Mouse (Mus musculus) hindbrain, embryonic 16.5 days (tissue): Measurements from ENCODE around the gene Cd300a. TPM values are rescaled to one million over a fixed set of nuclear protein-coding genes. Genes with fewer than 3 reads are reported as not detected.

ENCODE experiments used
- ATAC-seq: fragments of 200-750 bp; cut with Nextera tagmentation; 2 replicates; pipeline ENCODE4 v1.8.0; 2017; ENCODE audit warnings: moderate TSS enrichment, moderate library complexity
- H3K27ac ChIP-seq: fragments of 300-500 bp; sonication (generic); 2 replicates; pipeline ENCODE4 v1.5.1; 2014; ENCODE audit warnings: low read depth, mild to moderate bottlenecking, control low read depth, low read length, moderate library complexity
- H3K27me3 ChIP-seq: fragments of 300-500 bp; sonication (generic); replicated peaks from 2 replicates; pipeline ENCODE4 v1.6.1; 2014; ENCODE audit warnings: low read length; ENCODE audit not compliant: control insufficient read depth, insufficient read depth
- H3K36me3 ChIP-seq: fragments of 300-500 bp; sonication (generic); 2 replicates; pipeline ENCODE4 v1.6.1; 2014; ENCODE audit warnings: mild to moderate bottlenecking, low read length, moderate library complexity, mixed read lengths; ENCODE audit not compliant: control insufficient read depth, insufficient read depth
- H3K4me1 ChIP-seq: fragments of 300-500 bp; sonication (generic); 2 replicates; pipeline ENCODE4 v1.6.1; 2014; ENCODE audit warnings: low read depth, low read length; ENCODE audit not compliant: control insufficient read depth, insufficient read depth
- H3K4me2 ChIP-seq: fragments of 300-500 bp; sonication (generic); 2 replicates; pipeline ENCODE4 v1.6.1; 2014; ENCODE audit warnings: mild to moderate bottlenecking, low read length, control low read depth, moderate library complexity
- H3K4me3 ChIP-seq: fragments of 300-500 bp; sonication (generic); 2 replicates; pipeline ENCODE4 v1.5.1; 2014; ENCODE audit warnings: mild to moderate bottlenecking, low read length, control low read depth, moderate library complexity
- H3K9ac ChIP-seq: fragments of 300-500 bp; sonication (generic); 2 replicates; pipeline ENCODE4 v1.6.1; 2014; ENCODE audit warnings: low read depth, mild to moderate bottlenecking, control low read depth, low read length, moderate library complexity
- H3K9me3 ChIP-seq: fragments of 300-500 bp; sonication (generic); 2 replicates; pipeline ENCODE4 v1.6.1; 2014; ENCODE audit warnings: mild to moderate bottlenecking, low read length, moderate library complexity; ENCODE audit not compliant: control insufficient read depth
- WGBS: fragments of 180-500 bp; shearing (Covaris S2); extraction: QIAGEN DNeasy Blood & Tissue Kit; methylation state at CpG from one replicate; pipeline ENCODE4 v1.1.7; 2014; 5-methylcytosine and 5-hydroxymethylcytosine counted together
- polyA plus RNA-seq: library from polyadenylated mRNA; unstranded; fragments of >200 nt; fragmentation: Nextera tagmentation; extraction: Ambion mirVana; gene quantifications from 2 replicates; pipeline ENCODE4 v1.2.1, GENCODE M21; 2015

Cd300a gene
- polyA plus RNA-seq, 1 experiment from 2014 or later, result 1.6 TPM

- H3K4me2 ChIP-seq, result no peak overlapping the region
- WGBS, result 67% methylated on average over 9 of the region's 9 CpGs
Measured at GRCm38 (mm10) chr11:114874226-114875145, 15.4 kb upstream of the Cd300a start.

DNA sequence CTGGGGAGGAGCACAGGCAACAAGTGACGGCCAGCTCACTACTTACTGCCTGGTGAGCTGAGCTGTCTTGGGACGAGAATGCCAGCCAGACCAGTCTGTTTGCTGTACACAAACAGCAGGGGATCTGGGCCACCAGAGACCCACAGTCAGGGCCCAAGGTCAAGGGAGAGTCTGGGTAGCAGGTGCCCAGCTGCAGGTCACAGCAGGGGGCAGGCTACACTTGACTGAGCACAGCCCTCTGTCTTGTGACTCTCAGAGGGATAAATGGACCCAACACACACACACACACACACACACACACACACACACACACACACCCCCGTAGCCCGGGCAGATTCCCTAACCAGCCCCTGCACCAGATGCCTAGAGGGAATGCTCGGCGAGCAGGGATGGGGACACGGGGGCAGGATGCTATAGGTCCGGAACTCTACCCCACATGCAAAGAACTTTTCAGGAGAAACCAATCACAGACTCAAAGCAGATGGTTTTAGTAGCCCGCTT, 14.5 kb upstream of the Cd300a start:
- Histone ChIP-seq H3K36me3 (no peaks in the 10 kb centered on the region), H3K9ac (no peak overlapping the region), H3K27me3 (no peaks in the 10 kb centered on the region), H3K27ac (no peak overlapping the region), H3K4me3 (no peak overlapping the region), H3K4me1 (peaks cover 3% of the 10 kb centered on the region), H3K4me2 (no peak overlapping the region), H3K9me3 (no peaks in the 10 kb centered on the region)
- WGBS, result 15% methylated on average over 9 of the region's 9 CpGs
- no peak for ATAC-seq

More at GRCm38 (mm10) chr11:114874226-114875145, 15.4 kb upstream of the Cd300a start:
- Histone ChIP-seq H3K9ac (no peak overlapping the region), H3K9me3 (no peaks in the 10 kb centered on the region), H3K27ac (no peak overlapping the region), H3K4me1 (peaks cover 3% of the 10 kb centered on the region), H3K36me3 (no peaks in the 10 kb centered on the region), H3K4me3 (no peak overlapping the region), H3K27me3 (no peaks in the 10 kb centered on the region)
- no peak for ATAC-seq

DNA sequence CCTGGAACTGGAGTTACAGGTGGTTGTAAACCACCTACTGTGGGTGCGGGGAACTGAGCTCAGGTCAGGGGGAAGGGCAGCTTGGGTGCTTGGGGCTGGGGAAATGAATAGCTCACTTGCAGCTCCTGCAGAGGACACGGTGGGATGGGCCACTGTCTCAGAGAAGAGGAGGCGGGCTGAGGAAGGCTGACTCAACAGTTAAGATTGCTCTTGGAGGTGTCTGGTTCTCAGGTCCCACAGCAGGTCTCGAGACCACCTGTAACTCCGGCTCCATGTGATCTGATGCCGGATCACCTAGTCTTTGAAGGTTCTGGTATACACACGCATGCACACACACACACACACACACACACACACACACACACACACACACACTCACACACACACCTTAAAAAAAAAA, 13.7 kb upstream of the Cd300a start:
- Histone ChIP-seq H3K27me3 (no peaks in the 10 kb centered on the region), H3K36me3 (no peaks in the 10 kb centered on the region), H3K27ac (no peak overlapping the region), H3K9me3 (no peaks in the 10 kb centered on the region), H3K4me1 (peaks cover 3% of the 10 kb centered on the region), H3K4me2 (no peak overlapping the region), H3K9ac (no peak overlapping the region), H3K4me3 (no peak overlapping the region)
- 52% methylated on average over 7 of the region's 7 CpGs for WGBS
- ATAC-seq, result no peak

DNA sequence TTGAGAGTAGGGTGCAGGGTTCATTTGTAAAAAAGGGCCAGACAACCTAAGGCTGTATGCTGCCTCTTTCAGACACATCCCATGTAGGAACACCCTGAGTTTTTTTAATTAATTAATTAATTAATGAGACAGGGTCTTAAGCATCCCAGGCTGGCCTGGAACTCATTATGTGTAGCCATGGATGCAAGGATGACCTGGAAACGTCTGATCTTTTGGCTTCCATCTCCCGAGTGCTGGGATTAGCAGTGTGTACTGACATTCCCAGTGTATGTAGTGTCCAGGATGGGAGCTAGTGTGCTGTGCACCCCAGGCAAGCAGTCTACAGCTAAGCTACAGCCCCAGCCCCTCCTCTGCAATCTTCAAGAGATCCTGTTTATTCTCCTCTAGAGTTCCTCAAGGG, 13.2 kb upstream of the Cd300a start:
- no peak overlapping the region for H3K9ac ChIP-seq
- H3K9me3 ChIP-seq, result no peaks in the 10 kb centered on the region
- no peak overlapping the region for H3K4me2 ChIP-seq
- peaks cover 3% of the 10 kb centered on the region for H3K4me1 ChIP-seq
- no peaks in the 10 kb centered on the region for H3K36me3 ChIP-seq
- WGBS, result 48% methylated on average over 2 of the region's 2 CpGs
- no peak overlapping the region for H3K27ac ChIP-seq
- ATAC-seq, result no peak
- no peak overlapping the region for H3K4me3 ChIP-seq
- no peaks in the 10 kb centered on the region for H3K27me3 ChIP-seq

- Histone ChIP-seq H3K9ac (no peak overlapping the region), H3K4me3 (no peak overlapping the region), H3K27me3 (no peaks in the 10 kb centered on the region), H3K4me1 (peaks cover 3% of the 10 kb centered on the region), H3K27ac (no peak overlapping the region), H3K4me2 (no peak overlapping the region), H3K9me3 (no peaks in the 10 kb centered on the region), H3K36me3 (no peaks in the 10 kb centered on the region)
- 70% methylated on average over 3 of the region's 3 CpGs for WGBS
- ATAC-seq, result no peak
Measured at GRCm38 (mm10) chr11:114877145-114877544, 12.7 kb upstream of the Cd300a start.

DNA sequence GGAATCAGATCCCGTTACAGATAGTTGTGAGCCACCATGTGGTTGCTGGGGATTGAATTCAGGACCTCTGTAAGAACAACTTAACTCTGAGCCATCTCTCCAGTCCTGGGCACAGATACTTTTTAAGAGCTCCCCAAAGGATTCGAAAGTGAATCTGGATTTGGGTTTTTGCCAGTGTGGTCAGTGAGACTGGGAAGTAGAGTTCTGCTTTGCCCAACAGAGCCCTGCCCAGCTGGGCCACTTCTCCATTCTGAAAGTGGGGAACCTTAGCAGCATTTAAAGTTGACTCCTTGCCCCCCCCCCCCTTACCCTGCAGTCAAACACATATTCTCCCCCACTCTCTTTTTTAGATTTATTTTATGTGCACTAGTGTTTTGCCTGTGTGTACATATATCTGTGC, 10.2 kb upstream of the Cd300a start:
- H3K9me3 ChIP-seq, result no peaks in the 10 kb centered on the region
- H3K27me3 ChIP-seq, result no peaks in the 10 kb centered on the region
- WGBS, result 79% methylated on average over 2 of the region's 2 CpGs
- no peaks in the 10 kb centered on the region for H3K4me1 ChIP-seq
- H3K36me3 ChIP-seq, result no peaks in the 10 kb centered on the region
- H3K9ac ChIP-seq, result no peak overlapping the region
- H3K4me2 ChIP-seq, result no peak overlapping the region
- H3K4me3 ChIP-seq, result no peak overlapping the region
- H3K27ac ChIP-seq, result no peak overlapping the region
- ATAC-seq, result no peak

- Histone ChIP-seq H3K27ac (no peak overlapping the region), H3K9ac (no peak overlapping the region), H3K27me3 (no peaks in the 10 kb centered on the region), H3K4me3 (no peak overlapping the region), H3K4me1 (no peaks in the 10 kb centered on the region), H3K9me3 (no peaks in the 10 kb centered on the region), H3K4me2 (no peak overlapping the region), H3K36me3 (no peaks in the 10 kb centered on the region)
- ATAC-seq, result no peak
Measured at GRCm38 (mm10) chr11:114880185-114880584, 9.7 kb upstream of the Cd300a start.

GRCm38 (mm10) chr11:114880589-114880988, 9.3 kb upstream of the Cd300a start:
- Histone ChIP-seq H3K27ac (no peak overlapping the region), H3K9me3 (no peaks in the 10 kb centered on the region), H3K36me3 (no peaks in the 10 kb centered on the region), H3K9ac (no peak overlapping the region), H3K4me2 (no peak overlapping the region), H3K4me3 (no peak overlapping the region), H3K27me3 (no peaks in the 10 kb centered on the region), H3K4me1 (no peaks in the 10 kb centered on the region)
- 0% methylated on average over 1 of the region's 1 CpGs for WGBS
- no peak for ATAC-seq

- H3K4me2 ChIP-seq, result no peak overlapping the region
- WGBS, result 94% methylated on average over 4 of the region's 4 CpGs
- H3K9me3 ChIP-seq, result no peaks in the 10 kb centered on the region
- no peak overlapping the region for H3K4me3 ChIP-seq
- ATAC-seq, result no peak
- no peak overlapping the region for H3K9ac ChIP-seq
- no peaks in the 10 kb centered on the region for H3K4me1 ChIP-seq
- H3K27me3 ChIP-seq, result no peaks in the 10 kb centered on the region
- no peaks in the 10 kb centered on the region for H3K36me3 ChIP-seq
- no peak overlapping the region for H3K27ac ChIP-seq
Measured at GRCm38 (mm10) chr11:114883251-114883789, 6.5 kb upstream of the Cd300a start.
